Mouse (Mus musculus): ENCODE results near the gene Gadd45b. TPM values are rescaled to one million over a fixed set of nuclear protein-coding genes. Genes with fewer than 3 reads are reported as not detected.

The Gadd45b gene
- polyA plus RNA-seq (2012; rRNA removed), result 8.2 and 10.9 TPM in 2 replicates

GRCm38 (mm10) chr10:80929299-80930226 is at the start of gene Gadd45b:
Gene Gadd45b (plus strand): TSS chr10:80930073.

GRCm38 (mm10) chr10:80900318-80901247 is 29.3 kb upstream of the Gadd45b start, which contains the start of gene Timm13:
Gene Timm13 (minus strand): TSS chr10:80900969.

GRCm38 (mm10) chr10:80917779-80918434 is 12.0 kb upstream of the Gadd45b start, which contains the start of gene Lmnb2:
Gene Lmnb2 (minus strand): TSS chr10:80918245.

Other genes starting within 250 kb of the Gadd45b start
- gene Mob3a, start 228.1 kb upstream of the Gadd45b start, polyA plus RNA-seq (2012; rRNA removed), result 33.3 and 34.2 TPM in 2 replicates
- 82.4 and 83.5 TPM in 2 replicates for gene Izumo4, start 227.9 kb upstream of the Gadd45b start, polyA plus RNA-seq (2012; rRNA removed)
- gene Ap3d1, start 187.8 kb upstream of the Gadd45b start, polyA plus RNA-seq (2012; rRNA removed), result 155 and 167 TPM in 2 replicates
- 28.5 and 36.1 TPM in 2 replicates for gene Dot1l, start 174.9 kb upstream of the Gadd45b start, polyA plus RNA-seq (2012; rRNA removed)
- 60.0 and 71.0 TPM in 2 replicates for gene Sf3a2, start 131.9 kb upstream of the Gadd45b start, polyA plus RNA-seq (2012; rRNA removed)
- 107 TPM in 2 replicates for gene Plekhj1, start 131.4 kb upstream of the Gadd45b start, polyA plus RNA-seq (2012; rRNA removed)
- gene Amh, start 124.8 kb upstream of the Gadd45b start, polyA plus RNA-seq (2012; rRNA removed), result 1.5 and 1.9 TPM in 2 replicates
- gene Jsrp1, start 116.6 kb upstream of the Gadd45b start, polyA plus RNA-seq (2012; rRNA removed), result 0.63 and 2.8 TPM in 2 replicates
- 634 and 715 TPM in 2 replicates for gene Oaz1, start 103.4 kb upstream of the Gadd45b start, polyA plus RNA-seq (2012; rRNA removed)
- gene Lingo3, start 86.0 kb upstream of the Gadd45b start, polyA plus RNA-seq (2012; rRNA removed), result 14.4 and 14.9 TPM in 2 replicates
- 352 and 380 TPM in 2 replicates for gene Lsm7, start 74.9 kb upstream of the Gadd45b start, polyA plus RNA-seq (2012; rRNA removed)
- 111 and 118 TPM in 2 replicates for gene Sppl2b, start 74.8 kb upstream of the Gadd45b start, polyA plus RNA-seq (2012; rRNA removed)
- gene Tmprss9, start 58.2 kb upstream of the Gadd45b start, polyA plus RNA-seq (2012; rRNA removed), result 0.26 and 0.32 TPM in 2 replicates
- 206 and 221 TPM in 2 replicates for gene Timm13, start 29.1 kb upstream of the Gadd45b start, polyA plus RNA-seq (2012; rRNA removed)
- gene Lmnb2, start 11.8 kb upstream of the Gadd45b start, polyA plus RNA-seq (2012; rRNA removed), result 54.5 and 57.9 TPM in 2 replicates
- 37.5 and 53.7 TPM in 2 replicates for gene Gng7, start 84.9 kb downstream of the Gadd45b start, polyA plus RNA-seq (2012; rRNA removed)
- gene Diras1, start 95.6 kb downstream of the Gadd45b start, polyA plus RNA-seq (2012; rRNA removed), result 63.0 and 72.2 TPM in 2 replicates
- gene Slc39a3, start 107.4 kb downstream of the Gadd45b start, polyA plus RNA-seq (2012; rRNA removed), result 68.4 and 75.8 TPM in 2 replicates
- gene Sgta, start 130.1 kb downstream of the Gadd45b start, polyA plus RNA-seq (2012; rRNA removed), result 265 and 268 TPM in 2 replicates
- 75.2 and 75.3 TPM in 2 replicates for gene Thop1, start 140.0 kb downstream of the Gadd45b start, polyA plus RNA-seq (2012; rRNA removed)
- gene Creb3l3, start 168.8 kb downstream of the Gadd45b start, polyA plus RNA-seq (2012; rRNA removed), result 0.40 and 0.48 TPM in 2 replicates
- 179 and 183 TPM in 2 replicates for gene Map2k2, start 175.8 kb downstream of the Gadd45b start, polyA plus RNA-seq (2012; rRNA removed)
- 8.3 and 9.9 TPM in 2 replicates for gene Zbtb7a, start 205.1 kb downstream of the Gadd45b start, polyA plus RNA-seq (2012; rRNA removed)
- 23.5 and 28.9 TPM in 2 replicates for gene Pias4, start 237.8 kb downstream of the Gadd45b start, polyA plus RNA-seq (2012; rRNA removed)
- gene Eef2, start 246.6 kb downstream of the Gadd45b start, polyA plus RNA-seq (2012; rRNA removed), result 1,300 and 1,423 TPM in 2 replicates

Measured in central nervous system, embryonic 18 days (tissue).